In genomic region chr16:49955952-49956351, GRCm38 (mm10) we compare ENCODE assay signal across 35 mouse cellular contexts.
"Had no signal": no experiment of that assay in that cellular context is flagged by ENCODE, and none has a peak within 500 bp of the region (broad histone marks: within the 10 kb centered on the region; RNA-seq: fewer than 3 reads in every experiment).

No protein-coding gene starts in this region.

- H3K4me1 ChIP-seq: heart, embryonic 10.5 days; hindbrain, embryonic 15.5 days; intestine, embryonic 15.5 days had no signal

- H3K27me3 ChIP-seq: heart, embryonic 12.5 days; heart, embryonic 13.5 days; heart, embryonic 15.5 days; hindbrain, embryonic 12.5 days; hindbrain, embryonic 13.5 days; hindbrain, embryonic 15.5 days; intestine, embryonic 15.5 days; kidney, embryonic 15.5 days had no signal

- DNase-seq: heart, postnatal 10 days; heart, postnatal 14 days; heart, postnatal 36 days; heart, postnatal 4 days; kidney, adult 11 months; kidney, adult 18-20 months; kidney, adult 2 months; kidney, adult 8-10 months; kidney, adult 9 months; kidney, postnatal 10 days; kidney, postnatal 14 days; kidney, postnatal 25 days; kidney, postnatal 36 days; kidney, postnatal 4 days; layer of hippocampus, adult 9-11 months; layer of hippocampus, postnatal 36 days had no signal

- H3K4me3 ChIP-seq: heart, embryonic 10.5 days; heart, embryonic 12.5 days; heart, embryonic 13.5 days; heart, embryonic 15.5 days; hindbrain, embryonic 10.5 days; hindbrain, embryonic 12.5 days; hindbrain, embryonic 13.5 days; hindbrain, embryonic 15.5 days; intestine, embryonic 15.5 days; kidney, embryonic 15.5 days; layer of hippocampus, adult 2 months had no signal

- H3K9me3 ChIP-seq: heart, embryonic 10.5 days; heart, embryonic 12.5 days; heart, embryonic 13.5 days; heart, embryonic 15.5 days; hindbrain, embryonic 10.5 days; hindbrain, embryonic 12.5 days; hindbrain, embryonic 13.5 days; hindbrain, embryonic 15.5 days; intestine, embryonic 15.5 days; kidney, embryonic 15.5 days had no signal

- ATAC-seq: hindbrain, embryonic 16.5 days; hindbrain, postnatal 0 days; inflammation-experienced regulatory T-cells, adult 6 months; intestine, embryonic 16.5 days; intestine, postnatal 0 days had no signal

- H3K27ac ChIP-seq: heart, embryonic 10.5 days; heart, embryonic 13.5 days; heart, embryonic 15.5 days; hindbrain, embryonic 10.5 days; hindbrain, embryonic 12.5 days; hindbrain, embryonic 13.5 days; hindbrain, embryonic 14.5 days; hindbrain, embryonic 15.5 days; hindbrain, postnatal 0 days; intestine, embryonic 15.5 days; kidney, embryonic 15.5 days; kidney, postnatal 0 days; layer of hippocampus, adult 2 months had no signal

- H3K9ac ChIP-seq: heart, embryonic 12.5 days; heart, embryonic 13.5 days; heart, embryonic 15.5 days; hindbrain, embryonic 12.5 days; hindbrain, embryonic 13.5 days; hindbrain, embryonic 14.5 days; hindbrain, embryonic 15.5 days; intestine, embryonic 15.5 days; kidney, embryonic 15.5 days had no signal

- H3K36me3 ChIP-seq: heart, embryonic 10.5 days; heart, embryonic 12.5 days; heart, embryonic 13.5 days; heart, embryonic 15.5 days; hindbrain, embryonic 10.5 days; hindbrain, embryonic 12.5 days; hindbrain, embryonic 13.5 days; hindbrain, embryonic 15.5 days; intestine, embryonic 15.5 days; kidney, embryonic 15.5 days had no signal

- H3K4me2 ChIP-seq: heart, embryonic 11.5 days; heart, embryonic 12.5 days; heart, embryonic 13.5 days; heart, embryonic 15.5 days; hindbrain, embryonic 12.5 days; hindbrain, embryonic 13.5 days; hindbrain, embryonic 14.5 days; hindbrain, embryonic 15.5 days; intestine, embryonic 15.5 days; kidney, embryonic 15.5 days had no signal
